Mouse (Mus musculus) intestine, embryonic 14.5 days (tissue): ENCODE data around the gene Atp4a. TPM values are rescaled to one million over a fixed set of nuclear protein-coding genes. Genes with fewer than 3 reads are reported as not detected.
"Not testable (repeated sequence)": the region's sequence is repeated elsewhere in the genome, so short reads cannot be mapped to it uniquely, and the experiment has no call there.

ENCODE experiments used
- ATAC-seq: fragments of 200-750 bp; cut with Nextera tagmentation; replicated peaks from 2 replicates; pipeline ENCODE4 v1.8.0; 2017; ENCODE audit warnings: low read depth, moderate number of reproducible peaks, moderate TSS enrichment, moderate library complexity; ENCODE audit not compliant: low FRiP score, low TSS enrichment
- DNase-seq: peaks from one replicate; pipeline ENCODE4 v3.0.0-alpha.2; 2018; ENCODE audit warnings: low spot score
- H3K27ac ChIP-seq: fragments of 300-500 bp; sonication (generic); 2 replicates; pipeline ENCODE4 v1.5.1; 2014; ENCODE audit warnings: low read depth, mild to moderate bottlenecking, control low read depth
- H3K27me3 ChIP-seq: fragments of 300-500 bp; sonication (generic); replicated peaks from 2 replicates; pipeline ENCODE4 v1.6.1; 2014; ENCODE audit warnings: low read length, control low read depth; ENCODE audit not compliant: control insufficient read depth, insufficient read depth
- H3K36me3 ChIP-seq: fragments of 300-500 bp; sonication (generic); 2 replicates; pipeline ENCODE4 v1.6.1; 2014; ENCODE audit warnings: low read length, control low read depth; ENCODE audit not compliant: control insufficient read depth, insufficient read depth
- H3K4me1 ChIP-seq: fragments of 300-500 bp; sonication (generic); replicated peaks from 2 replicates; pipeline ENCODE4 v1.6.1; 2014; ENCODE audit warnings: low read length, control low read depth, mixed read lengths; ENCODE audit not compliant: control insufficient read depth, insufficient read depth
- H3K4me2 ChIP-seq: fragments of 300-500 bp; sonication (generic); 2 replicates; pipeline ENCODE4 v1.6.1; 2014; ENCODE audit warnings: low read length
- H3K4me3 ChIP-seq: fragments of 300-500 bp; sonication (generic); 2 replicates; pipeline ENCODE4 v1.5.1; 2014; ENCODE audit warnings: low read depth, low read length, control low read depth, mixed read lengths
- H3K9ac ChIP-seq: fragments of 300-500 bp; sonication (generic); 2 replicates; pipeline ENCODE4 v1.6.1; 2014; ENCODE audit warnings: mild to moderate bottlenecking, low read length
- H3K9me3 ChIP-seq: fragments of 300-500 bp; sonication (generic); 2 replicates; pipeline ENCODE4 v1.6.1; 2016; ENCODE audit warnings: low read length, control low read depth; ENCODE audit not compliant: control insufficient read depth
- WGBS: fragments of 180-500 bp; shearing (Covaris S2); extraction: QIAGEN DNeasy Blood & Tissue Kit; methylation state at CpG from one replicate; pipeline ENCODE4 v1.1.7; 2014; 5-methylcytosine and 5-hydroxymethylcytosine counted together
- polyA plus RNA-seq: library from polyadenylated mRNA; unstranded; fragments of >200 nt; fragmentation: Nextera tagmentation; extraction: Ambion mirVana; gene quantifications from 2 replicates; pipeline ENCODE4 v1.2.1, GENCODE M21; 2014

The Atp4a gene
- polyA plus RNA-seq, 1 experiment from 2014 or later, result 2.2 TPM

DNA sequence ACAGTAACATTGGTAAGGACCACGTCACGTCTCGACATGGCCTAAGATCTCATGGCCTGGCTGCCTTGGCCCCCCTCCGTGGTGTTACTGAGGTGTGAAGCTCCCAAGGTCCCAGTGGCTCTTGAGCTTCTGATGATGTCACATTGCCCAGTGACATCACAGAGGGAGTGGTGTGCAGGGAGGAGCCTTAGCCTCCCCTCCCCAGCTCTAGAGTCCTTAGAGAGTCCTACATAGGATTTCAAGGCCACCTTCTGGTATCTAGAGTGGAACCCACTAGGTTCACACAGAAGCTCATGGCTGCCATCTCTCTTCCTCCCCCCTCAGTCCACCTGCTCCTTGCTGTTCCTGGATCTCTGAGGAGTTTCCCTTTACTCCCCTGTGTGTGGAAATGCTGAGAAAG, 31.6 kb downstream of the Atp4a start, which contains the start of gene Gapdhs:
Gapdhs (minus strand) TSS at position 65 of the 400 bp plus-strand sequence.
- H3K9me3 ChIP-seq, H3K36me3 ChIP-seq, H3K9ac ChIP-seq, ATAC-seq, H3K4me2 ChIP-seq, H3K27ac ChIP-seq, H3K4me3 ChIP-seq, DNase-seq, H3K4me1 ChIP-seq, H3K27me3 ChIP-seq: not testable (repeated sequence)
- WGBS, result 100% methylated on average over 1 of the region's 4 CpGs

DNA sequence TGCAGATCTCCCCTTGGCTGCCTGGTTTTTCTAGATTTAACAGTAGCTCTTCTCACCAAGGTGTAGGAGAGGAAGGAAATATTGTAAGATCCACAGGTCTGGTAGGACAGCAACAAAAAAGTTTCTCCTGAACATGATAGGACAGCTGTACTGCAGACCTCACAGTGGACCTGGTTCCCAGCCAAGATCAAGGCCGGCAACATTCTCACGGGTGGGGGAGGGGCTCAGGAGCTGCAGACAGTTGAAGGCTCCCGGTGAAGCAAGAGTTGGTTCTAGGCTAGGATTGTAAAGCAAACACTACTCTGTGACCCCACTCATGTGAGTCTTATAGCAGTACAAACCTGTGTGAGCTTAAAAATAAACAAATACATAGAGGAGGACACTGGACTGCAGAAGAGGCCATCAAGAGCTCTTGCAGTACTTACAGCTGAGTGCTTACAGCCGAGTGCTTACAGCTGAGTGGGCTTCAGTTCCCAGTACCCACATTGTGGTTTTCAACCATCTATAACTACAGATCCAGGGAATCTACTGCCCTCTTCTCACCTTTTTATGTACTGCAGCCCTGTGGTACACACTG, 32.1 kb downstream of the Atp4a start:
- H3K4me1 ChIP-seq, result 0 out of 2 replicates have a peak, but pooled peaks cover 2% of the 10 kb centered on the region
- no peaks in the 10 kb centered on the region for H3K36me3 ChIP-seq
- DNase-seq (peak; percentile 62), ATAC-seq (no peak)
- no peak overlapping the region for H3K4me3 ChIP-seq
- H3K9me3 ChIP-seq, result no peaks in the 10 kb centered on the region
- H3K27ac ChIP-seq, result no peak overlapping the region
- H3K9ac ChIP-seq, result no peak overlapping the region
- 29% methylated on average over 4 of the region's 4 CpGs for WGBS
- H3K27me3 ChIP-seq, result no peaks in the 10 kb centered on the region
- no peak overlapping the region for H3K4me2 ChIP-seq

DNA sequence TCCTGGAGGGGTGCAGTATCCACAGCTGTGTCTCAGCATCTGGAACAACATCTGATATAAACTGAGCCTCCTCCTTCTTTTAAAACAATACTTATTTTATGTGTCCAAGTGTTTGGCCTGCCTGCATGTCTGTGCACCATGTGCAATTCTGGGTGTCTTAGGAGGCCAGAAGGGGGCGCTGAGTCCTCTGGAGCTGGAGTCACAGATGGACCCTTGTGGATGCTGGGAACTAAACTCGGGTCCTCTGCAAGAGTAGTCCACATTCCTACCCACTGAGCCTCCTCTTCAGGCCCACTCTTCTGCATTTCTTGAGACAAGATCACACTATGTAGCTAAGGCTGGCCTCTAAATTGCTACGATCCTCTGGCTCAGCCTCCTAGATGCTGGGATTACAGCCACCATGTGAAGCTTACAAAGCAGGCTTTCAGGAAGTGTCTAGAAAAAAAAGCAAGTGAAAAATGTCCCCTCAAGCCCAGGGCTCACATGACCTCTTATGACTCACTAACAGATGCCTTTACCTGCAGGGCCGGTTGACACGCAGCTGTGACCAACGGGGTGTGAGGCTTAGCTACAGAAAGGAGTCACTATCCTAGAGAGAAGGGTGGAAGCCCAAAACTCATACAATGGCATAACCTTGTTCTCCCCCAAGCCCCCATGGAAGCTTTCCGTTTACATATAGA, 35.7 kb downstream of the Atp4a start:
- Histone ChIP-seq H3K9me3 (no peaks in the 10 kb centered on the region), H3K36me3 (no peaks in the 10 kb centered on the region), H3K4me3 (no peak overlapping the region), H3K27ac (no peak overlapping the region), H3K4me2 (no peak overlapping the region), H3K27me3 (no peaks in the 10 kb centered on the region), H3K9ac (no peak overlapping the region), H3K4me1 (0 out of 2 replicates have a peak, but pooled peaks cover 2% of the 10 kb centered on the region)
- 84% methylated on average over 7 of the region's 7 CpGs for WGBS
- ATAC-seq, result no peak
- DNase-seq, result no peak

DNA sequence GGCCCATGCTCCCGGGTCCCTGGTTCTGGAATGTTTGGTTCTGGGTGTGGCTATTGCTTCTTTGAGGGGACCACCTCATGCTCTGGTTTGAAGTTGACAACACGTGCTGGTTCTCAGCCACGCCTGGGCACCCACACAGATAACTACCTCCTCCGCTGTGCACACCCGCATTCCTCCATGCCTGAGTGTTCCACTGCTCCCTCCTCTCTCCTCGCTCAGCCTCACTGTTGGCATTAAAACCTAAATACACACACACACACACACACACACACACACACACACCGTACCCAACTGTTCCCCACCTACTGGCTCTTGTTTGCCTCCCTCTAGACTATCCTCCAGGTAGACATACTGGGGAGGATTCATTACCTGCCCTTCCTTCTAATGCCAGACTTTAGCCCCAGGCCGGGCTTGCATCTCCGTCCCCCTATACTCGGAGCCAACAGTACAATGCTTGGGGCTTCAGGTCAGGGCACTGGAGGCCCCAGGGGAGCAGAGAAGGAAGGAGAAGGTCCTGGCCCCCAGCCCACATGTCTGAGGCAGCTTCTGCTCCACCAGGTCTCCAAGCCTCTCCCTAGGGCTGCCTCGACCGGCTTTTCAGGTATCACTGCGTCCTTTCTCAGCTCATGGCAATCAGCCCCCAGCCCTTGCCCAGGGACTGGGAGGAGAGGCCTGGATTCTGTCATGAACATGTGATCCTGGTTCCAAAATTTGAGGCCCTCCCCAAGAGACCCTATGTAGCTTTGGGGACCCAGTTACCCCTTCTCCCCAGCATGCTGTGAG, 38.0 kb downstream of the Atp4a start:
- Histone ChIP-seq H3K27ac (no peak overlapping the region), H3K4me1 (no peaks in the 10 kb centered on the region), H3K9ac (no peak overlapping the region), H3K4me3 (no peak overlapping the region), H3K27me3 (no peaks in the 10 kb centered on the region), H3K4me2 (no peak overlapping the region), H3K9me3 (peaks cover 7% of the 10 kb centered on the region), H3K36me3 (0 out of 2 replicates have a peak, but pooled peaks cover 2% of the 10 kb centered on the region)
- ATAC-seq (no peak), DNase-seq (no peak)
- 72% methylated on average over 13 of the region's 13 CpGs for WGBS

DNA sequence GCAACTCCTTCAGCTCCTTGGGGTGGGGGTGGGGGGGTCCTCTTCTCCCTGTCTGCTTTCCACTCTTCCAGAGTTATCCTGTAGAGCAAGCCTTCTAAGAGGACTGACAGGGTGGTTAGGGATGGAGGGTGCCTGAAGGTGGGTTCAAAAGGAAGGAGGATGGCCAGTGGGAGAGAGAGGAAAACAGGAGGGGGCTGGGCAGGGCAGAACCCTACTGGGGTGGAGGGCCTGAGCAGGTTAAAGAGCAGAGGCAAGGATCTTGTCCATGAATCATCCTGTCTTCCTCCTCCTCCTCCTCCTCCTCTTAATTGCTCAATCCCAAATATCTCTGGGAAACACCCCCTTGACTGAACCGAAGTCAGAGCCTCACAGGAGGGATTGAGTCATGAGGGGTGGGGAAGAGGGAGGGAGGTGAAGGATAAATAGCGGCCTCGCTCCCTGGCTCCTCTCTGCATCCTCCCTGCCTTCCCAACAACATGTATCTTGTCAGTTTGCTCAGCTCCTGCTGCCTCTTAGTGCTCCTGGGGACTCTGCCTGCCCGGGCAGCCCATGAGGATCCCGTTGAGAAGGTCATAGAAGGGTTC, 39.2 kb downstream of the Atp4a start, which contains the start of gene Sbsn:
Sbsn (plus strand) TSS at position 386 of the 584 bp plus-strand sequence.
- no peaks in the 10 kb centered on the region for H3K27me3 ChIP-seq
- H3K27ac ChIP-seq, result no peak within 1 kb of the TSS
- no peak for ATAC-seq
- 0 out of 2 replicates have a peak, but pooled peaks cover 6% of the 10 kb centered on the region for H3K36me3 ChIP-seq
- no peak within 1 kb of the TSS for H3K9ac ChIP-seq
- no peak for DNase-seq
- peaks cover 10% of the 10 kb centered on the region for H3K9me3 ChIP-seq
- H3K4me1 ChIP-seq, result no peaks in the 10 kb centered on the region
- no peak within 1 kb of the TSS for H3K4me3 ChIP-seq
- 51% methylated on average over 4 of the region's 5 CpGs for WGBS
- no peak within 1 kb of the TSS for H3K4me2 ChIP-seq

DNA sequence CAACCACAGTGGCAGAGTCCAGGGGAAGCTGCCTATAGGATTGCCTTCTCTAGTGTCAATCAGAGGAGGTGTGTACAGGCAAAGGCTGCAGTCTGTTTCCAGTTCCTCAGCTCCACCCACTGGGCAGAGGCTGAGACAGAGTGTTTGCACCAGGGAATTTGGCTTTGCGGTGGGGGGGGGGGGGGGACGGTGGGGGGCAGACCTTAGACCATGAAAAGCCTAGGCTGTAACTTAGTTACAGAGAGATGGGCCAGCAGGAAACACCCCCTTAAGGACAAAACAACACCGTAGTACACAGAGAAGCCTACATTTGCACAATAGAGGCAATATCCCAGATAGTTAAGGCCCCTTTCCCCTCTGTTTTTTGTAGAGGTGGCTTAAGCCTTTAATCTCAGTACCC, 45.0 kb downstream of the Atp4a start:
- Histone ChIP-seq H3K27ac (no peak overlapping the region), H3K36me3 (0 out of 2 replicates have a peak, but pooled peaks cover 6% of the 10 kb centered on the region), H3K4me2 (no peak overlapping the region), H3K9me3 (peaks cover 10% of the 10 kb centered on the region), H3K27me3 (no peaks in the 10 kb centered on the region), H3K4me1 (no peaks in the 10 kb centered on the region), H3K9ac (no peak overlapping the region), H3K4me3 (no peak overlapping the region)
- no peak for ATAC-seq
- 74% methylated on average over 3 of the region's 3 CpGs for WGBS
- no peak for DNase-seq

DNA sequence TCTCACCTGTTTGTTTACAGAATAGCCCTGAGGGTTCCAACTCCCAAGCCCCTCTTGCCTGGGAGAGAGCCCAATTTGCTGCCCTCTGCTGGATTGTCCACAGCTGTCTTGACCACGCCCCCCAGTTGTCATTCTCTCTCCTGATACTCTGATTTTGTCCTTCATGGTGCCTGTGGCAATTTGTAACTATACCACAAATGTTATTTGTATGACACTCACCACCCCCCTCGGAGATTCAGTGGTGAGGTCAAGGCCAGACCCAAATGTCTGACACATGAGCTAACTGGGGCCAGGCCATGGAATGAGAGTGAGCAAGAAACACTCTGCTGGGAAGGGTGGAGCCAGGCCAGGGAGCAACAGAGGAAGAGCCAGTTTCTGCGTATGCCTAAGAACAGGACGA, 46.8 kb downstream of the Atp4a start:
- no peak overlapping the region for H3K27ac ChIP-seq
- 29% methylated on average over 4 of the region's 4 CpGs for WGBS
- DNase-seq (peak; percentile 67), ATAC-seq (0 out of 2 replicates have a peak, but pooled peaks have one; percentile 50)
- no peak overlapping the region for H3K9ac ChIP-seq
- H3K4me2 ChIP-seq, result no peak overlapping the region
- H3K27me3 ChIP-seq, result no peaks in the 10 kb centered on the region
- no peaks in the 10 kb centered on the region for H3K4me1 ChIP-seq
- H3K36me3 ChIP-seq, result 0 out of 2 replicates have a peak, but pooled peaks cover 6% of the 10 kb centered on the region
- H3K9me3 ChIP-seq, result peaks cover 10% of the 10 kb centered on the region
- no peak overlapping the region for H3K4me3 ChIP-seq

DNA sequence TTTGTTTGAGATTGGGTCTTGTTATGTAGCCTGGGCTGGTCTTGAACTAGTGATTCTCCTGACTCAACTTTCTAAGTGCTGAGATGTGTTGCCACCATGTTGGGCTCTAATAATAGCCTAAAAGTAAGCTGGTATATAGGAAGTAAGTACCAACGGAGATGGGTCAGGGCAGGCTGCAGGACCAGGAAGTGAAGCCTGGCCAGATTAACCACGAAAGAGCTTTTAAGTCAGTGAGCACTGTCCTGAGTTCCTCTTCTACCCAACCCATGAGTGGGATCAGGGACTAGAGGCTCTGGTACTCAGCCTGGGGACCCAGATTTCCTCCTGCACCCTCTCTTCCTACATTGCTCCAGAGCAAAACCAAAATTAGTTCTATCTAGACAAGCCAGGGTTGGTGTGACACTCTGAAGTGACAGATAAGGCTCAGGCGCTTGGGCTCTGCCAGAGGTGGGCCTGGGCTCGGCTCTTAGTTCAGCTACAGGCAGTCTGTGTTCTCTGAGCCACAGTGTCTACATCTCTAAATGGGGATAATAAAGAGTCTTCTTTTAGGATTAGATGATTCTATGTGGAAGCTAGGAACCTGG, 49.9 kb downstream of the Atp4a start:
- H3K4me3 ChIP-seq, result no peak overlapping the region
- H3K4me2 ChIP-seq, result no peak overlapping the region
- no peaks in the 10 kb centered on the region for H3K27me3 ChIP-seq
- no peak overlapping the region for H3K9ac ChIP-seq
- DNase-seq (no peak), ATAC-seq (no peak)
- no peaks in the 10 kb centered on the region for H3K36me3 ChIP-seq
- WGBS, result 65% methylated on average over 4 of the region's 4 CpGs
- no peaks in the 10 kb centered on the region for H3K4me1 ChIP-seq
- H3K27ac ChIP-seq, result no peak overlapping the region
- no peaks in the 10 kb centered on the region for H3K9me3 ChIP-seq
